Mouse (Mus musculus) mesoderm, embryonic 11.5 days (tissue): ENCODE measurements around the gene Krt88.
A peak's percentile ranks its signal among the peaks of the same experiment; 100 is the strongest.

Experiments used
- DNase-seq: peaks from one replicate; pipeline ENCODE4 v3.0.0-alpha.2; 2012; ENCODE audit warnings: low read depth, low spot score

Krt88 gene

GRCm38 (mm10) chr15:101447444-101447843, at the start of gene Krt88:
TSS of gene Krt88 (plus strand) at chr15:101447744.
- no peak for DNase-seq

DNA sequence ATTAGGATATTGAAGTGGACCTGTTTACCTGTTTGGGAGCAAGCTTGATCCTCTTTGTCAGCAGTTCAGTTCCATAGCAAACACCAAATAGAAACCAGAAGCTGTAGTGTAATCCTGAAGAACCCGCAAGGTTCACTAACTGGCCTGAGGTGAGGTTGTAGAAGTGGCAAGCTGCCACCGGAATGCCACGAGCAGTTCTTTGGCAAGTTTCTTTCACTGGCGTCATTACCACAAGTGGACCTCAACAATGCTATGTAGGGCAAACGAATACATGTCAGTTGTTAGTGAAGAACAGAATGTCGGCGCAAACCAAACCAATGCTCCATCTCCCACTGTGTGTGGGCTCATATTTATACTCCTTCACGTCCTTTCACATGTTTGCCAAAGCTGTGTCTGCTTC, 49.3 kb upstream of the Krt88 start:
- no peak for DNase-seq

DNA sequence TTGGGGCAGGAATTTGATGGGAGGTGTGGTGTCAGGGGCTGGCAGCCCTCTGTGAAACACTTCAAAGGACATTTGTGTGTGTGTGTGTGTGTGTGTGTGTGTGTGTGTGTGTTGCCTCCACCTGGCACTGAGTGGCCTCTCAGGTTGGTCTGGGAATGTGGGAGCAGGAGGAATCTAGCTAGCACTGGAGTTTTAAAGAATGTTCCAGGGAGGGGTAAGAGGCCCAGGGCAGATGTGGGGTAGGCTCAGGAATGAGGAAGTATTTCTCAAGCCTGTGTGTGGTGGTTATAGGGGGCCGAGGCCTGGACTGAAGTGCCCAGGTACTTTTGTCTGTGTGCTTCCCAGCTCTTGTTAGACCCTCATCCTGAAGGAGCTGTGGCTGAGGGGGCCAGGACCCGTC, 36.8 kb upstream of the Krt88 start, which contains the start of gene Krt7:
Gene Krt7, plus strand, starts transcription at position 269 of the 400 bp plus-strand sequence.
- no peak for DNase-seq

- no peak for DNase-seq
Measured at GRCm38 (mm10) chr15:101412188-101412587, 35.4 kb upstream of the Krt88 start.

DNA sequence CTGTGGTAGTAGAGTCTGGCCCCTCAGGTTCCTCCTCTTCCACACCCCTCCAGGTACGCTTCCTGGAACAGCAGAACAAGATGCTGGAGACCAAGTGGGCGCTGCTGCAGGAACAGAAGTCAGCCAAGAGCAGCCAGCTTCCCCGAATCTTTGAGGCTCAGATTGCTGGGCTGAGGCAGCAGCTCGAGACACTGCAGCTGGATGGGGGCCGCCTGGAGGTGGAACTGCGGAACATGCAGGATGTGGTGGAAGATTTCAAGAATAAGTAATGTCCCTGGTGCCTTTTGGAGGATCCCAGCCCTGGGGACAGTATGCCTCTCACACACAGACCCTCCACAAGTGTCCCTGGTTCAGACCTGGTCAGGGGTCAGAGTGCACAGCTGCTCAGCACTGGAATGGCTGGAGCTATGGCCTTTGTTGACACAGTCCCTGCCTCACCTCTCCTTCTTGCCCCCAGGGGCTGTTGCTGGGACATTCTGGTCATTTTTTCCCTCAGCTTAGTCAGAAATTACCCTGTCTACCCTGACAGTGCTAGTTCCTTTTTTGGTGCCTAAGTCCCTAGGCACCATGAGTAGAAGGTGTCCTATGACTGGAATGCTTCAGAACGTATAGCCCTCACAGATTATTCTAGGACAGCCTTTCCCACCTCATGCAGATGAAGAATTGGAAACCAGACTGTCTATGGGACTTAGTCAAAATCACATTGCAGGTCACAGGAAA, 33.5 kb upstream of the Krt88 start:
- no peak for DNase-seq

GRCm38 (mm10) chr15:101414807-101415565, 32.6 kb upstream of the Krt88 start:
- no peak for DNase-seq

GRCm38 (mm10) chr15:101418950-101419349, 28.6 kb upstream of the Krt88 start:
- DNase-seq, result no peak

GRCm38 (mm10) chr15:101420903-101421302, 26.6 kb upstream of the Krt88 start:
- DNase-seq, result no peak

DNA sequence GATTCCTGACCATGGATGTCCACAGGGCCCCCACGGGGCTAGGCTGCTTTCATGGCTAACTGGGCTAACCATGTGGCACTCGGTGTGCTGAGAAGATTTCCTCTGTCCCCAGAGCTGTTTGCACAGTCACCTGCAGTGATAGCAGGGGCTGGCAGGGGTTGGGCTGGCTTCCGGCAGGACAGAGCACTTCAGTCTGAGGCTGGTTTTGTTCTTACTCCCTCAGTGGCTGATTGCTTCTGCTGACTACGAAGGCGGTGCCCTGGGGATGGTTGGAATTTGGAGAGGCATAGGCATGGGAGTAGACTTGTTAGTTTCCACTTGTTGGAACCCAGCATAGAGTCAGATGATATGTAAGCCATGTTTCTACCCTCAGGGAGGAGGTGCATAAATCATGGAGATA, 22.6 kb upstream of the Krt88 start:
- DNase-seq, result no peak

- DNase-seq, result no peak
Measured at GRCm38 (mm10) chr15:101436611-101437010, 10.9 kb upstream of the Krt88 start.

- DNase-seq, result peak; percentile 18
Measured at GRCm38 (mm10) chr15:101438555-101438954, 9.0 kb upstream of the Krt88 start, which contains the start of gene Krt87. TSS of gene Krt87 (minus strand) at chr15:101438804.

- DNase-seq, result no peak
Measured at GRCm38 (mm10) chr15:101440837-101441236, 6.7 kb upstream of the Krt88 start.

DNA sequence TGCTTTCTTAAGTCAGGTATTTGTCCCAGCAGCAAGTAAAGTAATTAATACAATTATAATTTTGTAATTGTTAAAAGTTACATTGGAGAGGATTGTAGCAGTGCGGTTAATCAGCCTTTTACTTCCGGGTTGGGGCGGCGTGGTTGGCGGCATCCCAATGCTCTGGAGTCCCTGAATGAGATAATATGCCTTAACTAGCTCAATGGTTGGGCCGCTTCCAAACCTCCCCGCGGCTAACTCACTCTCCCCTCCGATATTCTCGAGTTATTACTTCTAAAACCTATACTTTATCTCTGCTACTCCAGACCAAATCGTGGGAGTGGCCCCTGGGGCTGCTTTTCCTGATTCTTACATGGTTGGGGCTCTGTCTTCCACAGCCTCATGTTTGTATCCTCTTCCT, 972 bp upstream of the Krt88 start:
- DNase-seq, result no peak

DNA sequence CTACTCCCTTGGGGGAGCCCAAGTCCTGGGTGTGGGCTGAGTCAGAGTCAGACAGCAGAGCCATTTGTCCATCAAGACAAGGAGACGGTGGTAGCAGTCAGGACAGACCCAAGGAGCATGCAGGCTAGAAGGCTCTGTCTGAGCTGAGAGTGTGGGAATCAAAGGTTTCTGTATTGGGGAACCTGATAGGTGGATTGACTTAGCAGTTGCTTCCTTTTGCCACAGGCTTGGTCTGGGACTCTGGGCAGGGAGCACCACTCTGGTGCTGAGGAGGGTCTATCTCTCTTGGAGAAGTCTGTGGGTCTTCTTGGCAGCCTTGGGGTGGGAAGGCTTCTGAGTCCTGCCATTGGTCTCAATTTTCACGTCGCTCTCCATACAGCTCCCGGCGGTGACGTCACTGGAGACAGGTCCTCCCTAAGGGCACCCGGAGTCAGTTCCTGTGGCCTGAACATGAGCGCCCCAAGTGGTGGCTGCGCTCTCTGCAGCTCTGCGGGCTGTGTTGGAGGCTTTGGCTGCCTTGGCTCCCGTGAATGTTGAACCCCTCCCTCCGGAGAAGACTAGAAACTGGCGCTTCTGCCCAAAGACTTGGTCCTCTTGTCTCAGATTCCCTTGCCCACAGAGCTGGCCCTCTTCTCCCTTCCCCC, 5.7 kb downstream of the Krt88 start:
- peak; percentile 81 for DNase-seq

DNA sequence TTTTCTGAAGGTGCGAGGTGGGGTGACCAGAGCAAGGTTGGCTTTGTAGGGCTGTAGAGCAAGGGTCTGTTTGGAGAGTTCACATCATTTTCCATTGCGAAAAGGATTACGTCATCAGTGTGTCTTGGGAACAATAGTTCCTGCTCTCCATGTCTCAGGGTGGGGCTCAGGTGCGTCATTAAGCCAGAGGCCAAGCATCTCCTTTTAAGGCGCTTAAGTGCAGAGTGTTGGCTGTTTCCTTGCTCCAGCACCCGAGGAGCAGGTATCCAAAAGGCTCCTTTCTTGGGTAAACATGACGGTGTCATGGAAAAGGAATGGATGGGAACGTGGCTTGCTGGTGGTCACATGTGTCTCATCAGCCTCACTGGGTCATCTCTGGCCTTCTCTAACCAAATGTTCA, 7.2 kb downstream of the Krt88 start:
- DNase-seq, result no peak

DNA sequence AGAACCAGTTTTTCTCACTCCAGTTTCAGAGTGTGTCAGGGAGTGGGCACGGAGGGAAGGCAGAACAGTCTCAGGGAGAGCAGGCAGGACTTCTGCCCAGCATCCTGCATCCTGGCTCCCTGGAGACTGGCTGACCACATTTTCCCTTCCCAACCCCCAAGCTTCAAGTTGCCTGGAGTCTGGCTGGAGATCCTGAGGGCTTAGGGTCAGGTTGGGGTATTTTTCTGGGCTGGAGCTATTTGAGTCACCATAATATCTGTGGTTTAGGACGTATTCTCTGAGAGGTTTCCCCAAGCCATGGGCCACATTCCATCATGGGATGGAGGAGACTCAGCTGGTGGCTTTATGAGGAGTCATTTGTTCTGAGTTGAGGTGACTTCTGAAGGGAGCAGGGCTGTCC, 7.7 kb downstream of the Krt88 start:
- DNase-seq, result no peak

DNA sequence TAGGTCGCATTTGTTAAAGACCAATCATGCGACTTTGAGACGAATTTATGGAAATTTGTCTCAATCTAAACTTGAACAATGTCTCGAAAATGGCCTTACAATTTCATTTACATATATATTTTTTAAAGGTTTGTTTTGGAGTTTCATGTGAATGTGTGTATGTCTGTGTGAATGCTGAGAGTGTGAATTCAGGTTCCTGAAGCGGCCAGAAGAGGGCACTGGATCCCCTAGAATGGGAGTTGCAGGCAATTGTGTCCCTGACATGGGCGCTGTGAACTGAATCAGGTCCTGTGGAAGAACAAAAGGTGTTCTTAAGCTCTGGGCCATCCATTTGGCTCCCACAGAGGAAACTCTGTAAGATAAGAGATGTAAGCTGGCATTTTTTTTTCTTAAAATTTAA, 8.3 kb downstream of the Krt88 start:
- DNase-seq, result no peak

DNA sequence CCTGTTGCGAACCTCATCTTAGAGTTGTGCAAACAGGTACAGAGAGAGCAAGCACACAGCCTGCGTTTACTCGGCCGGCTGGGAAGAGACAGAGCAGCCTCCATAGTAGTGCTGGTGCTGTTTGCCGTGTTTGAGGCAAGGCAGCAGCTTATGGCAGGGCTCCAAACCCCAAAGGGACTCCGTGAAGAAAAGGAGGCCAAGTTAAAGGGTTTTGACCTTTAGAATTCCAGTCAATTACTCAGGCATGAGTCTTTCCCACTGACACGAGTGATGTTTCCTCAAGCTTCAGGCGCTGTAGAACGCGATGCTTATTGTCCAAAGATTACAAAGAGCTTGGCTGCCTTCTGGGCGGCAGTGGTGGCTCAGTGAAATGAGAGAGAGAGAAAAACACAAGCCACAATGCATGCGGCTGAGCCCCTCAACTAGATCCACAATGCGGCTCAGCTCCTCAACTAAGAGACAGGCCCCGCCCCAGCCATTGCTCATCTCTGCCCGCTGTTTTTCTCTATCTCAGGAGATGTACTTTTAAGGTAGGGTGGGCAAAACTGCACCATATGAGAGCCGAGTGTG, 10.9 kb downstream of the Krt88 start:
- no peak for DNase-seq

- DNase-seq, result peak; percentile 30
Measured at GRCm38 (mm10) chr15:101459283-101459682, 11.7 kb downstream of the Krt88 start.

GRCm38 (mm10) chr15:101463651-101464050, 16.1 kb downstream of the Krt88 start, which contains the start of gene Krt81:
TSS of gene Krt81 (minus strand) at chr15:101463751.
- DNase-seq, result no peak

GRCm38 (mm10) chr15:101469093-101469492, 21.5 kb downstream of the Krt88 start:
- no peak for DNase-seq

GRCm38 (mm10) chr15:101472952-101473528, 25.5 kb downstream of the Krt88 start, which contains the start of gene Krt86:
TSS of gene Krt86 (plus strand) at chr15:101473478.
- peak; percentile 69 for DNase-seq
